Mouse (Mus musculus) lung, adult 2 months (tissue): ENCODE results near the gene Fkbp15.

Experiments used
- CTCF ChIP-seq: fragments of 200-500 bp; IDR thresholded peaks from 2 replicates; pipeline ENCODE4 v1.5.1; 2011; ENCODE audit warnings: mild to moderate bottlenecking, low read length, control low read depth; ENCODE audit not compliant: insufficient read depth
- POLR2A ChIP-seq: fragments of 200-500 bp; IDR thresholded peaks from 2 replicates; pipeline ENCODE4 v1.6.1; 2011; ENCODE audit warnings: low read depth, mild to moderate bottlenecking, control low read depth, low read length, borderline replicate concordance; ENCODE audit errors: extremely low read depth

DNA sequence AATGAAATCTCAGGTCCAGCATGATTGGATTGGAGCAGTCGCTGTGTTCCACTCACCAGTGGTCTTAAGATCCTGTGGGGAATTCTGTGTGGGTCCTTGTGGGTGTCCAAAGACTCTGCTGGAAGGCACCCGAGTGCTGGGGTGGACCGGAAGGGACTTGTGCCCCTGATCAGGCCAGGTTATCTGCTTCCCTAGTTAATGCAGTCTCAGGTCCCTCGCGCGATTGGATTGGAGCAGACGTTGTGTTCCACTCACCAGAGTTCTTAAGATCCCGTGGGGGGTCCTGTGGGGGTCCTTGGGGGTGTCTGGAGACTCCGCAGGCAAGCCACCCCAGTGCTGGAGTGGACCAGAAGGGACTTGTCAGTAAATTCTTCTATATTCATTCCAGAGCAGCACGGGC is 87.7 kb downstream of the Fkbp15 start:
- TF ChIP-seq CTCF (no peak), POLR2A (no peak)
